Mouse (Mus musculus) ovary, postnatal 36 days (tissue): ENCODE data around the gene Atxn10.

ENCODE experiments used
- DNase-seq: peaks from one replicate; pipeline ENCODE4 v3.0.0; 2022; ENCODE audit warnings: low spot score, mixed read lengths

Gene Atxn10

GRCm38 (mm10) chr15:85474697-85475096 is 138.7 kb downstream of the Atxn10 start:
- DNase-seq: no peak

DNA sequence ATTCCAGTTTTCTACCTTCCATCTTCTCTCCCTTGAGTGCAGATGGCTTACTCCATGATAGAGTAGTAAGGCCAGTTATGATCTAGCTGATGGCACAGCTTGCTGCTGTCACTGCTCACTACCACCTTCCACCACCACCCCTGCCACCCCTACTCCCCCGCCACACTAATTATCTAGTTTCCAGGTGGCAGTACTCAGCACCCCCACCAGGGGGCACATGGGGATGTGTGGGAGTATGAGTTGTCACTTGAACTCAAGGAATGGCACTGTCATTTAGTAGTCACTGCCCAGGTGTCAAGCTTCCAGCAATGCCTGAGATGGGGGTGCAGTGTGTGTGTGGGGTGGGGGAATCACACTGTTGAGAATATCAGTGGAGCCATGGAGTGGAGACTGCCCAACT is 141.5 kb downstream of the Atxn10 start:
- peak; percentile 56 for DNase-seq

DNA sequence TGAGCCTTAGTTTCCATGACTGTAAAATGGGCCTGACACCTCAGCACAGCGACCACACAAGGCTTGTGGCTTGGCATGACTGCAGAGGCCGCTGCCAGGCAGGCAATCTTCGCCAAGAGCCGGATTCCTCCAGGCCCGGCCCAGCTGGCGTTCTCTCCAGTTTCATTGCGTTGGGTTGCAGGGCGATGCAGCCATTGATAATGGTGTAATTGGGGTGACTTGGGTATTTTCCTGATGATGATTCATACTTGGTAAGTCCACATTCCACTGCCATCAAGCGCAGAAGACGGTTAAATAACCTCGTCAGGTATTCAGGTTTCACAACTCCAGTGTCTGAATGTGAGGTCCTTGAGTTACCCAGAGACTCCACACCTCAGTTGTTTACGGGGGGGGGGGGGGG is 143.3 kb downstream of the Atxn10 start:
- DNase-seq: peak; percentile 14

DNA sequence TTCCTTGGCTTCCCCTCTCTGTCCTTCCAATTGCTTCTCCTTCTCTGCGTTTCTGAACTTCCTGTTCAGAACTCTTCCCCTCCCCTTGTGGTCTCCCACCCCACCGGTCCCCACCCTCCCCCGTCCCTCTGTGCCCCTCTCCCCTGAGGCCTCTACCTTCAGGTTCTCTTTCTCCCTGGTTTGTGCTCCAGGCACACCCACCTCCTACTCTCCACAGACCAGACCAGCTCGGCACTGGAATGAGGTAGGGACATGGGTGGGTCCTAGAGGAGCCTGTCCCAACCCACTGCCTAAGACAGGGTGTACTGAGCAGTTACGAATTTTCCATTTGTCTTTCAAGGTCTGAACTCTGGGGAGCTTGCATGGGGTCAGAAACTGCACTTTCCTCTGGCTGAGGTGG is 143.9 kb downstream of the Atxn10 start:
- no peak for DNase-seq

GRCm38 (mm10) chr15:85480630-85481029 is 144.6 kb downstream of the Atxn10 start:
- peak; percentile 32 for DNase-seq

GRCm38 (mm10) chr15:85488900-85489299 is 152.9 kb downstream of the Atxn10 start:
- DNase-seq: no peak

GRCm38 (mm10) chr15:85489751-85490150 is 153.7 kb downstream of the Atxn10 start:
- DNase-seq: no peak

DNA sequence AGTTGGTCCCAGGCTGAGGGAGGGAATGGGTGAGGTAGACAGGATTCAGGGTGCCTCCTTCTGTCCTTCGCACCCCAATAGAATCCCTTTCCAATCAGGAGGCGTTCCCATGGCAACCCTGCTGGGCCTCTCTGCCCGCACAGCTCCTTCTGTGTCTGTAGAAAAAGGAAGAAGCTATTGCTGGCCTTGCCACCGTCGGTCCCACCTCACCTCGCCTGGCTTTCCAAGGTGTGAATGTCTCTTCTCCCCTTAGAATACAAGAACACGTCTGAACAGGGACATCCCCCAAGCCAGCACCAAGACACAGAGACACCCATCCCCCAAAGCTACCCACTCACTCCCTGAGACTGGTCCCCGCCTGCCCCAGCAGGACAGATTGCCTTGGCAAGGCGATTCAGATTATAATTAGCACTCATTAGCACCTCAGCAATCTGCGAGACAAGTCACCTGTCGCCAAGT is 158.1 kb downstream of the Atxn10 start:
- DNase-seq: no peak

DNA sequence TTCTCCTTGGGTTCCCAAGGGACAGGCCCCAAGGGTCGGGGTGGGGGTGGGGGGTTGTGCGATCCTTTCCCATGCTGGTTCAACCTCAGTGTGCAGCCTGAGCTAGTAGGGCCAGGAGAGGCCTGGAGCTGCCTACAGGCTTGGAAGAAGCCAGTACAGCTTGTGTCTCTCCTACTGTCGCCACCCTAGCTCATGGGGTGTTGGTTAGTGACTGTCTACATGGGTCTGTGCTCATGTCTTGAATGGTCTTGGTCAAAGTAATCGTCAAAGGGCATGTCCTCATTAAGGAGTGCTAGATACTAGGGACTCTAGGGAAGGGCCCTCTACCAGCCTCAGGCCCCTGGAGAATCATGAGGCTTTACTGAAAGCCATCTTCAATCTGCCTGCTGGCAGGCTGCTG is 161.5 kb downstream of the Atxn10 start:
- DNase-seq: no peak

GRCm38 (mm10) chr15:85497981-85498475 is 162.0 kb downstream of the Atxn10 start:
- DNase-seq: no peak

DNA sequence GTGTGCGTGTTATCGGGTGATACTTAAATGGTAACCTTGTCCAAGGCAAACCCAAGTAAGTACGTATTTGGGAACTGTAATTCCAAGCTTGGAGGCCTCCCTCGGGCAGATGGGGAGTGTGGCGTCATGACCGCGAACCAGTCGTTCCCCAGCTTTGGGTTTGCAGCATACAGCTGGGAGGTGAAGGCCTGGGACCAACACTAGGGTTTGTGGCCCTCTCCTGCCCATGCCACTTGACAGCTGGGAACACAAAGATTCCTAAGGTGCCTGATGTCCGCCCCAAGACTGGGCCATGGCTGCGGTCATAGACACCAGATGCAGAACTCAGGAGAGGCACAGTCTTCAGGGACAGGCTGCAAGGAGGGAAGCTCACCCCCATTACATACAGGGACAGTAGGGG is 164.2 kb downstream of the Atxn10 start:
- no peak for DNase-seq

DNA sequence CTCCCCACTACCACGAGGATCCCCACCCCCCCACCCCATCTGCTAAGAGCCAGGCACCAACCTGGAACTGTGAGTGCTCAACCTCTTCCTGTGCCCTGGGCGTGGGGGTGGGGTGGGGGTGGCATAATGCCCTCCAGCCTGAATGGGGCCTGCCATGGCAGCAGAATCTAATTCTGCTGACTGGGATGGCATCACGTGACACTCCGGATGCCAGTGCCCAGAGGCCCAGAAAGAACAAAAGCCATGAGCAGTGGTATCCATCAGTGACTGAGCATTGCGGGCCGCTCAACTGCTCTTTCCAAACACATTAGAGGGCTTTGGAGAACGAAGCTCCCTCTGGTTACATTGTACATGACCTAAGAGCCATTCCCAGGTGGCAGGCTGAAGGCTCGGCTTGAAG is 167.1 kb downstream of the Atxn10 start, which contains the start of gene 7530416G11Rik:
TSS of gene 7530416G11Rik (minus strand) at position 101 of the 400 bp plus-strand sequence.
- no peak for DNase-seq

GRCm38 (mm10) chr15:85505118-85505925 is 169.3 kb downstream of the Atxn10 start:
- DNase-seq: peak; percentile 40

DNA sequence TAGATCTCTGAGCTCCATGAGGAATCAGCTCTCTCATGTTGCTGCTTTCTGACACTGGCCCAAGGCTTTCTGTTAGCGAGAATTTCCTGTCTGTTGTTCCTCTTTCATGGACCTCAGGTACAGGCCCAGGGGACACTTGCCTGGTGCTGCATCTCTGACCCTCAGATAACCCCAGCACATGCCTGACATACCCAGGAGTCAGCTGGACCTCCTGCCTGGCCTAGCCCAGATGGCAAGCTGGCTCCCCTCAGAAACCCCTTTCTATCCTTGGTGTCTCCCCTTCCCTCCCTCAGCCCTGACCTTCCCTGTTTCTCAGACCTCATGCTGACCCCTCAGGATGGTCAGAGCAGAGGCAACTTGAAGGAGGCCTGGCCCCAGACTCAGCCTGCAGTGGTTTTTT is 170.6 kb downstream of the Atxn10 start:
- no peak for DNase-seq

GRCm38 (mm10) chr15:85507370-85508014 is 171.4 kb downstream of the Atxn10 start:
- no peak for DNase-seq
